ENCODE assay signal across 10 mouse cellular contexts in the genomic region with DNA sequence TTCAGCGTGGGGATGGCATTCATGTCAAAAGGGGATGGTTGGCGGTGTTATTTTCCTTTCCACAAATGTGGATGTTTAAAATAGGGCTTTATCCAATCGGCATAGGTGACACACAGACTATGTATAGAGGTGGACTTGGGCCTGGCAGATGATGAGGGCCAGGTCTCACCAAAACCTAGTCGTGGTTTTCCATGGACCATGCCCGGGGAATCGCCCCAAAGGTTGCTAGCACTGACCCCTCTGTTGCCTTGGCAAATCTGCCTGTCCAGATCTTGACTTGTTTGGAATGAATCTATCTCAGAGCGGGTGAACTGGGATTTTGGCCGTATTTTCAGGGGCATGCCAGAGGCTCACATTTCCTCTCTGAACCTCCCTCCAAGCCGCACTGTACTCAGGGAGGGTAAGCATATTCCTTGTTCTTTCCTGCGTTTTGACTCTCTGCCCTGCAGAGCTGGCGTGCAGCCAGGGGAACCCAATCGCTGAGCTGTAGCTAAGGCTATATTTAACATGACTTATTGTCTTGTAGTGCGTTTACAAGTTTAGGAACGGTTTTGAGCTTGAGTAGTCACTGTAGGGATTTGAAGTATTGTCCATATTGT. TPM values are rescaled to one million over a fixed set of nuclear protein-coding genes. Genes with fewer than 3 reads are reported as not detected.
DNase-seq lines count a peak whose midpoint lies in the region; ATAC-seq and TF ChIP-seq lines count a peak whose summit lies in the region.
"Had no signal": no experiment of that assay in that cellular context is flagged by ENCODE, and none has a peak within 500 bp of the region (broad histone marks: within the 10 kb centered on the region; RNA-seq: fewer than 3 reads in every experiment).

No protein-coding gene starts in this region.

- H3K27me3 ChIP-seq in intestine, embryonic 14.5 days (replicated peaks; ENCODE audit: control insufficient read depth, insufficient read depth, low read length), result no peaks in the 10 kb centered on the region
- no peaks in the 10 kb centered on the region for H3K27me3 ChIP-seq in intestine, postnatal 0 days (replicated peaks; ENCODE audit: control insufficient read depth, insufficient read depth, low read length)
- H3K27me3 ChIP-seq in Patski, result no peaks in the 10 kb centered on the region
- H3K27me3 ChIP-seq: neural tube, embryonic 12.5 days had no signal

- peaks cover 9% of the 10 kb centered on the region for H3K4me1 ChIP-seq in intestine, embryonic 14.5 days (replicated peaks; ENCODE audit: control insufficient read depth, insufficient read depth, low read length)
- H3K4me1 ChIP-seq in intestine, postnatal 0 days (replicated peaks; ENCODE audit: control insufficient read depth, insufficient read depth, low read length), result no peaks in the 10 kb centered on the region

- H3K9me3 ChIP-seq in intestine, embryonic 14.5 days (ENCODE audit: control insufficient read depth, low read length), result no peaks in the 10 kb centered on the region
- no peaks in the 10 kb centered on the region for H3K9me3 ChIP-seq in intestine, postnatal 0 days (ENCODE audit: control insufficient read depth)
- H3K9me3 ChIP-seq: neural tube, embryonic 12.5 days had no signal

- no peak overlapping the region for H3K4me2 ChIP-seq in intestine, embryonic 14.5 days (ENCODE audit: low read length)
- no peak overlapping the region for H3K4me2 ChIP-seq in intestine, postnatal 0 days (replicated peaks; ENCODE audit: low read depth)
- H3K4me2 ChIP-seq: neural tube, embryonic 12.5 days had no signal

- H3K4me3 ChIP-seq in intestine, embryonic 14.5 days (ENCODE audit: low read depth, low read length), result no peak overlapping the region
- H3K4me3 ChIP-seq in intestine, postnatal 0 days (ENCODE audit: low read depth, low read length), result no peak overlapping the region
- H3K4me3 ChIP-seq: neural tube, embryonic 12.5 days had no signal

- intact Hi-C loops in heart, postnatal 10 days (cut with DNase I), result loop anchor here (5.0 kb wide), 1 partner anchor 37 kb away; no protein-coding TSS in a partner anchor

- DNase-seq in intestine, embryonic 14.5 days (ENCODE audit: low spot score), result no peak
- peak; percentile 69 for DNase-seq in Patski (ENCODE audit: low read depth, low spot score)
- peak; percentile 67 to 80 for DNase-seq in cerebellum, postnatal 25 days
- DNase-seq in heart, postnatal 10 days, result peak; percentile 78 to 84
- peak; percentile 38 for DNase-seq in lung, postnatal 36 days
- DNase-seq in frontal cortex, adult 2 months (ENCODE audit: extremely low spot score in 1 of 2, low spot score in 1 of 2), result no peak
- DNase-seq in layer of hippocampus, postnatal 25 days (ENCODE audit: extremely low spot score in 1 of 2, low spot score in 1 of 2), result no peak

- H3K27ac ChIP-seq in intestine, embryonic 14.5 days (ENCODE audit: low read depth), result peak overlapping the region; percentile 1; the same call in 1 of the 2 replicates
- no peak overlapping the region for H3K27ac ChIP-seq in intestine, postnatal 0 days (ENCODE audit: low read depth, low read length)
- H3K27ac ChIP-seq: neural tube, embryonic 12.5 days had no signal

- no peak overlapping the region for H3K9ac ChIP-seq in intestine, embryonic 14.5 days (ENCODE audit: low read length)
- H3K9ac ChIP-seq in intestine, postnatal 0 days (ENCODE audit: low read depth, low read length), result no peak overlapping the region
- H3K9ac ChIP-seq: neural tube, embryonic 12.5 days had no signal

- WGBS in intestine, embryonic 14.5 days, result 48% methylated on average over 14 of the region's 14 CpGs
- WGBS in intestine, postnatal 0 days, result 55% methylated on average over 14 of the region's 14 CpGs

- TF ChIP-seq CTCF in intestine, postnatal 0 days (IDR thresholded peaks at IDR 0.05; ENCODE audit: low read depth), result no peak
- TF ChIP-seq CTCF in Patski (IDR thresholded peaks at IDR 0.05), result no peak

- H3K36me3 ChIP-seq in intestine, embryonic 14.5 days (ENCODE audit: control insufficient read depth, insufficient read depth, low read length), result no peaks in the 10 kb centered on the region
- H3K36me3 ChIP-seq in intestine, postnatal 0 days (ENCODE audit: control insufficient read depth, insufficient read depth), result no peaks in the 10 kb centered on the region
- H3K36me3 ChIP-seq: neural tube, embryonic 12.5 days had no signal

- ATAC-seq in intestine, embryonic 14.5 days (replicated peaks; ENCODE audit: low FRiP score, low TSS enrichment, low read depth), result peak; percentile 51; the same call in 1 of the 2 replicates
- ATAC-seq in intestine, postnatal 0 days, result no peak
- no peak for ATAC-seq in Patski

- POLR2A ChIA-PET in Patski (lab: Charles Lee), result interaction anchor here (1.2 kb wide), 1 partner anchor 80 kb away, joined by 5 read pairs; the partner anchor contains the start of gene Trmt10a

- CTCF ChIA-PET in Patski (lab: Charles Lee), result interaction anchor here (0.6 to 1.5 kb wide), 5 partner anchors 11 to 73 kb away, joined by 3 to 4 read pairs (median 3); no protein-coding TSS in a partner anchor

- in situ Hi-C loops in Patski (cut with MboI; ENCODE audit: low pct_unique_long_range_greater_than_20kb), result no loop called here

RNA-seq across cellular contexts. Expression of gene 1110002E22Rik, which starts 1.0 kb away (rescaled TPM):
- polyA plus RNA-seq in intestine, embryonic 14.5 days (2014; fragmentation: Nextera tagmentation; extraction: Ambion mirVana), result 0.07 and 0.13 TPM in 2 replicates
- 0.07 and 0.08 TPM in 2 replicates for polyA plus RNA-seq in intestine, postnatal 0 days (2015; fragmentation: Nextera tagmentation; extraction: Ambion mirVana)
- 0.67 TPM for polyA plus RNA-seq in Patski (2021)
- total RNA-seq in heart, postnatal 10 days (2021), result 10 to 100 TPM; 51.3 to 77.4 TPM
- polyA plus RNA-seq in frontal cortex, adult 2 months (2012; rRNA removed), result 1.3 and 1.6 TPM in 2 replicates
- 1 to 10 TPM; 1.5 to 2.4 TPM for total RNA-seq in layer of hippocampus, postnatal 25 days (2021)

RNA-seq across cellular contexts. Expression of gene Gm5105, which starts 3.4 kb away (rescaled TPM):
- 0.19 and 0.31 TPM in 2 replicates for polyA plus RNA-seq in intestine, embryonic 14.5 days (2014; fragmentation: Nextera tagmentation; extraction: Ambion mirVana)
- polyA plus RNA-seq in intestine, postnatal 0 days (2015; fragmentation: Nextera tagmentation; extraction: Ambion mirVana), result not detected in 2 replicates
- 0.06 TPM for polyA plus RNA-seq in Patski (2021)
- total RNA-seq in heart, postnatal 10 days (2021), result under 1 TPM; 0.67 to 0.72 TPM
- 0.25 and 0.66 TPM in 2 replicates for polyA plus RNA-seq in frontal cortex, adult 2 months (2012; rRNA removed)
- total RNA-seq in layer of hippocampus, postnatal 25 days (2021), result under 1 TPM in 1 of 2 experiments, not detected in 1; 0.28 TPM
- total RNA-seq: MEL had no signal
- polyA plus RNA-seq: neural tube, embryonic 12.5 days had no signal

Comparison
In these comparisons a context has a peak if more than half of its experiments do, and no peak if none do; other contexts are left out.
1. DNase-seq: peak in Patski (single experiment), cerebellum, postnatal 25 days (2 of 2), heart, postnatal 10 days (2 of 2) and lung, postnatal 36 days (single experiment); none in intestine, embryonic 14.5 days (single experiment), frontal cortex, adult 2 months (0 of 2) and layer of hippocampus, postnatal 25 days (0 of 2).